Mouse (Mus musculus) stomach, embryonic 14.5 days (tissue): Measurements from ENCODE around the gene Dync1h1. TPM values are rescaled to one million over a fixed set of nuclear protein-coding genes. Genes with fewer than 3 reads are reported as not detected.

Experiments
- ATAC-seq: fragments of 200-750 bp; cut with Nextera tagmentation; 2 replicates; pipeline ENCODE4 v1.8.0; 2017; ENCODE audit warnings: low read depth, moderate TSS enrichment; ENCODE audit not compliant: insufficient number of reproducible peaks, insufficient read depth, low FRiP score
- H3K27ac ChIP-seq: fragments of 300-500 bp; sonication (generic); 2 replicates; pipeline ENCODE4 v1.5.1; 2014; ENCODE audit warnings: mild to moderate bottlenecking, low read length, moderate library complexity, mixed read lengths
- H3K27me3 ChIP-seq: fragments of 300-500 bp; sonication (generic); 2 replicates; pipeline ENCODE4 v1.6.1; 2014; ENCODE audit warnings: low read length, control low read depth, mixed read lengths; ENCODE audit not compliant: control insufficient read depth, insufficient read depth
- H3K36me3 ChIP-seq: fragments of 300-500 bp; sonication (generic); 2 replicates; pipeline ENCODE4 v1.6.1; 2014; ENCODE audit warnings: mild to moderate bottlenecking, control low read depth, low read length, moderate library complexity, mixed read lengths; ENCODE audit not compliant: control insufficient read depth, insufficient read depth
- H3K4me1 ChIP-seq: fragments of 300-500 bp; sonication (generic); 2 replicates; pipeline ENCODE4 v1.6.1; 2014; ENCODE audit warnings: low read length, control low read depth, mixed read lengths; ENCODE audit not compliant: control insufficient read depth, insufficient read depth
- H3K4me2 ChIP-seq: fragments of 300-500 bp; sonication (generic); replicated peaks from 2 replicates; pipeline ENCODE4 v1.6.1; 2014; ENCODE audit warnings: low read depth, low read length, control low read depth
- H3K4me3 ChIP-seq: fragments of 300-500 bp; sonication (generic); 2 replicates; pipeline ENCODE4 v1.5.1; 2014; ENCODE audit warnings: low read depth, low read length, control low read depth
- H3K9ac ChIP-seq: fragments of 300-500 bp; sonication (generic); replicated peaks from 2 replicates; pipeline ENCODE4 v1.6.1; 2014; ENCODE audit warnings: low read depth, mild to moderate bottlenecking, control low read depth, low read length, moderate library complexity, mixed read lengths
- H3K9me3 ChIP-seq: fragments of 300-500 bp; sonication (generic); 2 replicates; pipeline ENCODE4 v1.6.1; 2016; ENCODE audit warnings: low read depth, low read length, control low read depth; ENCODE audit not compliant: control insufficient read depth
- WGBS: fragments of 180-500 bp; shearing (Covaris S2); extraction: QIAGEN DNeasy Blood & Tissue Kit; methylation state at CpG from one replicate; pipeline ENCODE4 v1.1.7; 2014; 5-methylcytosine and 5-hydroxymethylcytosine counted together
- polyA plus RNA-seq: library from polyadenylated mRNA; unstranded; fragments of >200 nt; fragmentation: Nextera tagmentation; extraction: Ambion mirVana; gene quantifications from 2 replicates; pipeline ENCODE4 v1.2.1, GENCODE M21; 2014

Dync1h1 gene
- polyA plus RNA-seq = 67.7 and 70.6 TPM in 2 replicates

DNA sequence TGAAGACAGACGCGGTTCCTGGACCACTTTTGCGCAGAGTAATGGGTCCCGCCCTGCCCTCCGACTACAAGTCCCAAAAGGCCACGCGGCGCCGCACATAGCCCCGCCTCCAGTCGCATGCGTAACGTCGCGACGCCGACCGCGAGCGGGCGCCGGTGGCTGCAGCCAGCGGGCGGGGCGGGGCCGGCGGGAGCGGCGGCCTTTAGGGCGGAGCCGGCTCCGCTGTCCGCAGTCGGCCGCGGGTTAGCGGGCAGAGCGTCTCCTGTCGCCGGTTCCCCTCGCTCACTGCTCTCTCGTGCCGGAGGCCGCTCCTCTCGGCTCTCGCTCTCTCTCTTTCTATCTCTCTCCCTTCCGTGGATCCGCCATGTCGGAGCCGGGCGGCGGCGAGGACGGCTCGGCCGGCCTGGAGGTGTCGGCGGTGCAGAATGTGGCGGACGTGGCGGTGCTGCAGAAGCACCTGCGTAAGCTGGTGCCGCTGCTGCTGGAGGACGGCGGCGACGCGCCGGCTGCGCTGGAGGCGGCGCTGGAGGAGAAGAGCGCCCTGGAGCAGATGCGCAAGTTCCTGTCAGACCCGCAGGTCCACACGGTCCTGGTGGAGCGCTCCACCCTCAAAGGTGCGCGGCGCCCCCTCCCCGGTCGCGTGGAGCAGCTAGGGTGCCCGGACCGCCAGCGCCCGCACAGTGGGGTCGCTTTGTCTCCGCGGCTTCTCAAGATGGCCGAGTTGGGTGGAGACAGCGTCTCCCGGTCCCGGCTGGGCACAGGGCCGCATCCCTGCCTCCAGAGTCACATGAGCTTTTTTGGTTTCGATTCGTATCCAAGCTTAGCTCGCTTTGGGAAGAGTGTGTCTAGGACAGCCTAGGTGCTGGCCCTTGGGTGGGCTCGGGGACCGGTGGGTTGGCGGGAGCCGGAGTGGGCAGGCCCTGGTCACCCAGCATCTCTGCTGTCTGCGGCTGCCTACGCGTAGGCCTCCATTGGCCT is at the start of gene Dync1h1:
TSS of gene Dync1h1 (plus strand) at position 212 of the 978 bp plus-strand sequence.
- peak; percentile 93 for ATAC-seq
- H3K4me2 ChIP-seq = peak within 1 kb of the TSS; percentile 89
- peaks cover 11% of the 10 kb centered on the region for H3K4me1 ChIP-seq
- no peaks in the 10 kb centered on the region for H3K9me3 ChIP-seq
- H3K27me3 ChIP-seq = no peaks in the 10 kb centered on the region
- under 1% methylated on average over 102 of the region's 105 CpGs for WGBS
- H3K36me3 ChIP-seq = no peaks in the 10 kb centered on the region
- H3K27ac ChIP-seq = peak within 1 kb of the TSS; percentile 97
- peak within 1 kb of the TSS; percentile 90 for H3K9ac ChIP-seq
- H3K4me3 ChIP-seq = peak within 1 kb of the TSS; percentile 98

DNA sequence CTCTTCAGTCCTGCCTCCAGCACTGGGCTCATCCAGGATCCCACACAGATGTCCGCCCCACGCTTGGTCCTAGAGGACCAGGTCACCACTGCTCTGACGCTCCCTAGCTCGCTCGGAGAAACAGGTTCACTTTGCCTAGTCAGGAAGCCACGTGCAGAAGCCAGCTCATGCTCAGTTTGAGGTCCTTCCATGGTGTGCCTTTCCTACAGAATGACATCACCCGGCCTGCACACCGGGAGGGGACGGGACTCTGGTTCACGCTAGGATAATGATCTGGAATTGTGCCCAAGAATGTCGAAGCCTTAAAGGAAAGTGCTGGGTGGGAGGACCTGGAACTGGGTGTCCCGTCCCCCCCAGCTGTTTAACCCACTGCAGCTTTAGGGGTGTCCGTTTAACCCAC is 49.1 kb upstream of the Dync1h1 start:
- H3K27ac ChIP-seq = no peak overlapping the region

GRCm38 (mm10) chr12:110553362-110553761 is 47.9 kb upstream of the Dync1h1 start:
- WGBS = 96% methylated on average over 5 of the region's 5 CpGs
- Histone ChIP-seq H3K4me1 (no peaks in the 10 kb centered on the region), H3K36me3 (peaks cover 76% of the 10 kb centered on the region), H3K27ac (no peak overlapping the region), H3K4me2 (no peak overlapping the region), H3K4me3 (no peak overlapping the region), H3K9me3 (no peaks in the 10 kb centered on the region), H3K9ac (no peak overlapping the region), H3K27me3 (no peaks in the 10 kb centered on the region)
- ATAC-seq = no peak

More for the DNA sequence above, 49.1 kb upstream of the Dync1h1 start:
- 78% methylated on average over 13 of the region's 13 CpGs for WGBS
- Histone ChIP-seq H3K4me2 (no peak overlapping the region), H3K4me3 (no peak overlapping the region), H3K4me1 (no peaks in the 10 kb centered on the region), H3K36me3 (peaks cover 75% of the 10 kb centered on the region), H3K27me3 (no peaks in the 10 kb centered on the region), H3K9me3 (no peaks in the 10 kb centered on the region), H3K9ac (no peak overlapping the region)
- ATAC-seq = no peak

- no peaks in the 10 kb centered on the region for H3K4me1 ChIP-seq
- no peak for ATAC-seq
- no peaks in the 10 kb centered on the region for H3K27me3 ChIP-seq
- no peak overlapping the region for H3K9ac ChIP-seq
- peaks cover 72% of the 10 kb centered on the region for H3K36me3 ChIP-seq
- H3K27ac ChIP-seq = no peak overlapping the region
- no peaks in the 10 kb centered on the region for H3K9me3 ChIP-seq
- WGBS = 90% methylated on average over 21 of the region's 21 CpGs
- no peak overlapping the region for H3K4me3 ChIP-seq
- H3K4me2 ChIP-seq = no peak overlapping the region
Measured at GRCm38 (mm10) chr12:110555536-110556240, 45.6 kb upstream of the Dync1h1 start.

DNA sequence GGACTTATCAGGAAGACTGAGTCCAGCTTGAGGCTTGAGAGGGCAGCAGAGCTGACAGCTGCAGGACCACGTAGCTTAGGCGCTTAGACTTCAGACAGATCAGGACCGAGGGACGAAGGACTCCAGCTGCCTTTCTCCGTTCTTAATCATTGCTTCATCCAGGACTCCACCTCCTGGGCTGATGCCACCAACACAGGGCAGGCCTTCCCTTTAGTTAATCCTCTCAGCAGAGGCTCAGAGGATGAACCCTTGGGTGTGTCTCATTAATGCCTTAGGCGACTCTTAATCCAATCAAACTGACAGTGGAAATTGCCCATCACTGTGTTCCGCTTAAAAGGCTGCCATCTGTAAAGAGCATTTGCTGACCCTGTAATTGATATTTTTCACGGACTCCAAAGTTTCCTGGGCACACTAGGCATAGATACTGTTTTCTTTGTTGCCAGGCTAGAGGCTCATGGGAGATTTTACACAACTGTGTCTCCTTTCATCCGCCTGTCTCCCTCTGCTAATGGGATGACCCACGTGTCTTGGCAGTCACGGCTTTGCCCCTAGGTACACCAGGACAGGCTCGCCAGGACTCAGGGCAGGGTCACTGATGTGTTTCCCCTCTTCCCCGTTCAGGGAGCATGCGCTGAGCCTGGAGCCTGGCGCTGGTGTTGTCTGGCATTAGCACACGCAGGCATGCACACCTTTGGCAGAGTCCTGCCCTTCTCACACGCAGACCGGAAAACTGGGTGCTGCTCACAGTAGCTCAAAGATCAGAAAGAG is 44.2 kb upstream of the Dync1h1 start:
- ATAC-seq = no peak
- 87% methylated on average over 18 of the region's 18 CpGs for WGBS

GRCm38 (mm10) chr12:110558175-110558574 is 43.1 kb upstream of the Dync1h1 start:
- Histone ChIP-seq H3K9ac (no peak overlapping the region), H3K9me3 (no peaks in the 10 kb centered on the region), H3K27me3 (no peaks in the 10 kb centered on the region), H3K4me1 (no peaks in the 10 kb centered on the region), H3K36me3 (peaks cover 71% of the 10 kb centered on the region), H3K4me2 (no peak overlapping the region), H3K27ac (no peak overlapping the region), H3K4me3 (no peak overlapping the region)
- WGBS = 97% methylated on average over 7 of the region's 7 CpGs
- no peak for ATAC-seq

More for the DNA sequence above, 44.2 kb upstream of the Dync1h1 start:
- Histone ChIP-seq H3K36me3 (peaks cover 73% of the 10 kb centered on the region), H3K4me2 (no peak overlapping the region), H3K4me3 (no peak overlapping the region), H3K27me3 (no peaks in the 10 kb centered on the region), H3K9me3 (no peaks in the 10 kb centered on the region), H3K27ac (no peak overlapping the region), H3K4me1 (no peaks in the 10 kb centered on the region), H3K9ac (no peak overlapping the region)

- ATAC-seq = no peak
- Histone ChIP-seq H3K4me2 (no peak overlapping the region), H3K27ac (no peak overlapping the region), H3K27me3 (no peaks in the 10 kb centered on the region), H3K9ac (no peak overlapping the region), H3K4me3 (no peak overlapping the region), H3K36me3 (peaks cover 53% of the 10 kb centered on the region), H3K4me1 (no peaks in the 10 kb centered on the region), H3K9me3 (no peaks in the 10 kb centered on the region)
- WGBS = 80% methylated on average over 11 of the region's 11 CpGs
Measured at GRCm38 (mm10) chr12:110563383-110563782, 37.9 kb upstream of the Dync1h1 start.

DNA sequence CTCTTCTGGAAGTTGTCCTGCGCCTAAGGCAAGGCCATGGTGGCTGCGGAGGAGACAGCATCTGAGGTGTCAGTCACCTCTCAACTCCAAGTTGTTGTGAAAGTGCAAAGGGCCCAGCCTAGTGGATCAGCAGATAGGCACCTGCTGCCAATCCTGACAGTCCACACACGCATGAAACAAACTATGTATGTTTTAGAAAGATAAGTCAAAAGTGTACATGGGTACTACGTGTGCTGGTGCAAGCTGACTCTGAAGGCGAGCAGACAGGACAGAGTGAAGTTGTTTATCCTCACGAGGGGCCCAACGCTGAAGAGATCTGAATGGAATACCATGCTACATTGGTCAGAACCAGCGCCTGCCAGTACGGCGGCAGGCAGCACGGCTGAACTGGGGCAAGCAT is 36.4 kb upstream of the Dync1h1 start:
- ATAC-seq = no peak
- WGBS = 95% methylated on average over 11 of the region's 11 CpGs
- H3K9me3 ChIP-seq = no peaks in the 10 kb centered on the region

More for the DNA sequence above, 36.4 kb upstream of the Dync1h1 start:
- no peak overlapping the region for H3K4me2 ChIP-seq
- no peak overlapping the region for H3K9ac ChIP-seq
- no peak overlapping the region for H3K27ac ChIP-seq
- no peaks in the 10 kb centered on the region for H3K4me1 ChIP-seq
- H3K27me3 ChIP-seq = no peaks in the 10 kb centered on the region
- no peak overlapping the region for H3K4me3 ChIP-seq
- peaks cover 58% of the 10 kb centered on the region for H3K36me3 ChIP-seq
